Mouse (Mus musculus) lung, postnatal 25 days (tissue): ENCODE results near the gene Vps35l.

ENCODE experiments used
- DNase-seq: peaks from one replicate; pipeline ENCODE4 v3.0.0; 2022; ENCODE audit warnings: low spot score

Vps35l gene

DNA sequence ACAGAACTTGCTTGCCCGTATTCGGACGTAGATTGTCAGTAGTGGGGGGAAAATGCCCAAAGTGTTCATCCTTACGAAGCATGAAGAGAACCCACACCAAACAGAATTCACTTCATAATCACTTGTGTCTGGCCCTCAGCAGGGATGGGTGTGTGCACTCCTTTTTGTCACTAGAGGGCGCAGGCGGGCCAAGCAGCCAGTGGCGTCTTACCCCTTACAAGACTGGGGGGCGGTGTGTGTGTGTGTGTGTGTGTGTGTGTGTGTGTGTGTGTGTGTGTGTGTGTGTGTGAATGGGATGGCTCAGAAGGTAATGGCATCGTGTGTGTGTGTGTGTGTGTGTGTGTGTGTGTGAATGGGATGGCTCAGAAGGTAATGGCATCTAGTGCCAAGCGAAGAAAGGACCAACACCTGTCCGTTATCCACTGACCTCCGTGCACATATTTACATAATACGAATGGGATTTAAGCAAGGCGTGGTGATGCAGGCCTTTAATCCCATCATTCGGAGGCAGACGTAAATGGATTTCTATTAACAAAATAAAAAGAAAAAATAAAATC is at the start of gene Vps35l:
Vps35l (plus strand) TSS at position 252 of the 557 bp plus-strand sequence.
- peak; percentile 86 for DNase-seq

DNA sequence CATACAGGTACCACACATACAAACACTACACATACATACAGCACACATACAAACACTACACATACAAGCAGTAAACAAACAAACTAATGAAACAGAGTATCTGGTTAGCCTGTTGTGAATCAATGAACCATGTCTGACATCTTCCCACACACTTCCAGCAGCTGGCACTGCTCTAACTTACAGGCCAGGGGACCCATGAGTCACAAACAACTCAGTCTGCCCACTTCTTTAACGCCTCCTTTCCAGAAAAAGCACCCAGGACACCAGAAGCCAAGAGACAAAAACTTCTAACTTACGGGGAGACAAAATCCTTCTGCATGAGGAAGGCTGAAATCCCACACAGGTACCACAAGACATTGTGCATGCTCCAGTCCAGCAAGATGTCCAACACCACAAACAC is 48.7 kb upstream of the Vps35l start:
- no peak for DNase-seq

- peak; percentile 60 for DNase-seq
Measured at GRCm38 (mm10) chr7:118696146-118696545, 43.9 kb upstream of the Vps35l start.

DNA sequence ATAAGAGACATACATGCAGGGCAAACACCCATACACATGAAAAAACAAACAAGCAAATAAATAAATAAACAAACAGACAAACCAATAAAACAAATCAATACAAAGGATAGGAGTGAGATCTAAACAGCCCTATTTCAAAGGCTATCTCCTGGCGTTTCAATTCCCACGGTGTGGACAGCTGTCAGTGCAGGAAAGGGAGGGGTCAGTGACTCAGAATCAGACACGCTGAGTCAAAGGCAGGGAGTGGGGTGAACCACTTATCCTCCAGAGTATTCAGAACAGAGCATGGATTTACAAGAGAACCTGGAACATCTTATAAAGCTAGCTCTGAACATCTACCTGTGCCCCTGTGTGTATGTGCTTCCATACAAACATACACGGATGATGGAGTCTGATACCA is 42.9 kb upstream of the Vps35l start:
- DNase-seq: no peak

- DNase-seq: no peak
Measured at GRCm38 (mm10) chr7:118698882-118699281, 41.1 kb upstream of the Vps35l start.

GRCm38 (mm10) chr7:118703144-118703561 is 36.9 kb upstream of the Vps35l start:
- peak; percentile 88 for DNase-seq

DNA sequence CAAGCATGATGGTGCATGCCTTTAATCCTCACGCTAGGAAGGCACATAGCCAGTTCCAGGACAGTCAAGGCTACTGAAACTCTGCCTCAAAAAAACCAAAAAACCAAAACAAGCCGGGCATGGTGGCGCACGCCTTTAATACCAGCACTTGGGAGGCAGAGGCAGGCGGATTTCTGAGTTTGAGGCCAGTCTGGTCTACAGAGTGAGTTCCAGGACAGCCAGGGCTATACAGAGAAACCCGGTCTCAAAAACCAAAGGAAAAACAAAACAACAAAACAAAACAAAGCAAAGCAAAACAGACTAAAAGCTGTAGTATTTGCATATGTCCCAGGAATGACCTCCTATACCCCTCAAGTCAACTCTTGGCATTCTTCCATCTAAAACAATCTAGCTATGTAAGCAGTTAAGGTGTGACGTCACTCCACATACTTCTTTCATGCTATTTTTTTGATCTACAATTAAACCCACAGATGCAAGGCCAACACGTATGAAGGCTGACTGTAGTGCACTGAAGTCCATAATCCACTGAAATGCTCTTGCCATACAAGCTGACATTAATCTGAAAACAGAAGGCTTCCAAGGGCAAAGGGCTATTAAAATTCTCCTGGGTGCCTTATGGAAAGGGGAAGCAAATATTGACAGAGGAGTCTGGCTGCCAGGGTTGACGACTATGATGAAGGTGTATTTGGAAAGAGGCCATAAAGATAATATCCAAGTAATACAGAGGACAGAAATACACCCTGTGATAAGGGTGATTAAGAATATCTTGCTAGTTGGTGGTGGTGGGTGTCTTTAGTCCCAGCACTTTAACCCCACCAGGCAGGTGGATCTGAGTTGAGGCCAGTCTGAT is 35.8 kb upstream of the Vps35l start:
- no peak for DNase-seq

DNA sequence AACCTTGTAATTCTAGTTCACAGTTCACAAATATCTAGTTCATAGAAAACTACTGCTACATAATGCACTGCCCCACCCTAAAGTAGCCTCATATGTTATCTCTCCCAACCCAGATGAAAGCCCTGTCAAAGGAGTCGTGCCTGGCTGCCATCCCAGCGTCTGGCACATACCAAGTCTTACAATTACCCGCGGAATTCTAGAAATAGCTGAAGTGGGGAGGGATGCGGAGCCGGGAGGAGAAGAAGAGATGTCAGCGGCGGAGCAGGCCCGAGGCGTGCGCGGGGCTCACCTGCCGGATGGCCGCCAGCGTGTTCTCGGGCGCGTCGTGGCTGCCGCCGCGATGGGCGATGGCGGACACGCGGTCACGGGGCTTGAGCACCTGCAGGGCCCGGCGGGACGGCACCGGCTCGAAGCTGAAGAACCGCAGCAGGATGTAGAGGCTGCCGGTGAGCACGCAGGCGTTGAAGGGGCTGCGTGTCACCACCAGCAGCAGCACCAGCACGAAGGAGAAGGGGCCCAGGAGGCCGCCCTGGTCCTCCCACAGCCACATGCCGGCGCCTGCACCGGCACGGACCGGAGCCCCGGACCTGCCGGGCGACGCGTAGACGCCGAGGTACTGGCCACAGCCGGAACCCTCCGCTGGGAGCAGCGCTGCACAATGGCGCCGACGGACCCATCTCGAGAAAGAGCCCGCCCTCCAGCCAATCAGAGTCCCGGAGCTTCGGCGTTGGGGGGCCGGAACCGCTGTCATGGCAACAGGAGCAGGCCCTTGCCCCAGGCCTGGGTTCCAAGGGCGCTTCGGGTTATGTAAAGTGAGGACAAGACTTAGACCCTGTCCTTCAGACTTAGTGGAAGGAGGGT is 34.7 kb upstream of the Vps35l start, which contains the start of gene Gde1:
Gde1 (minus strand) TSS at position 678 of the 861 bp plus-strand sequence.
- peak; percentile 94 for DNase-seq

GRCm38 (mm10) chr7:118706051-118706450 is 34.0 kb upstream of the Vps35l start:
- DNase-seq: no peak

DNA sequence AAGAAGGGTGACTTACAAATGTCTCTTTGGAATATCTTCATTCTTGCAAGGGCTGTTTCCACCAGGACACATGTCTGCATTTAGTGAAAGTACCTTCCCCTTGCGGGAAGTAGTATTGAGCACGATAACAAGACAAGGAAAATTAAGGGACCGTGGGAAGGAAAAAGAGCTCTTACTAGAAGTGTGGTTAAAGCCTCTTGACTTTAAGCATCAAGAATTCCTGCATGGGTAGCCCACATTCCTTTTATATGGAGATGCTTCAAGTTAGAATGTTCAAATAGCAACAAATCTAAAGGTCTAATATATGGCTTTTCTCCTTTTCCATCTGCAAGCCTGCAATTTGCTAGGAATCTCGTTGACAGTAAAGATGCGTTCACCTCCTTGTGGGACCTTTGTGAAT is 33.5 kb upstream of the Vps35l start:
- no peak for DNase-seq

GRCm38 (mm10) chr7:118707216-118707615 is 32.8 kb upstream of the Vps35l start:
- no peak for DNase-seq

DNA sequence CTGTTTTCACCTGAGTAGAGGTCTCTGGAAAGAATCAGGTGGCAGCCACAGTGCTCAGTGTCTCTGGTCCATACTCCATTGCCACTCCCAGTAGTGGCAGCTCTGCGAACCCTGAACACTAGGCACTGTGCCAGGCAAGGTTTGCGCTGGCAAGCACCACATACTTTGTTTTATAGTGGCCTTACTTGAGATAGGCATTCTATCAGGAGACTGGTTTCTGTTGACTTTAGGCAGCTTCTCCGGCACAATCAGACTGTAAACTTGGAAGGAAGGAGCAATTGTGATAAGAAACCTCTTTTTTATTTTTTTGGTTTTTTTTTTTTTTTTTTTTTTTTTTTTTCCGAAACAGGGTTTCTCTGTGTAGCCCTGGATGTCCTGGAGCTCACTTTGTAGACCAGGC is 32.0 kb upstream of the Vps35l start:
- DNase-seq: no peak

GRCm38 (mm10) chr7:118710776-118711175 is 29.2 kb upstream of the Vps35l start:
- no peak for DNase-seq

- DNase-seq: peak; percentile 98
Measured at GRCm38 (mm10) chr7:118712228-118713173, 27.5 kb upstream of the Vps35l start, which contains the start of gene Ccp110. Gene Ccp110, plus strand, starts transcription at chr7:118712552.

DNA sequence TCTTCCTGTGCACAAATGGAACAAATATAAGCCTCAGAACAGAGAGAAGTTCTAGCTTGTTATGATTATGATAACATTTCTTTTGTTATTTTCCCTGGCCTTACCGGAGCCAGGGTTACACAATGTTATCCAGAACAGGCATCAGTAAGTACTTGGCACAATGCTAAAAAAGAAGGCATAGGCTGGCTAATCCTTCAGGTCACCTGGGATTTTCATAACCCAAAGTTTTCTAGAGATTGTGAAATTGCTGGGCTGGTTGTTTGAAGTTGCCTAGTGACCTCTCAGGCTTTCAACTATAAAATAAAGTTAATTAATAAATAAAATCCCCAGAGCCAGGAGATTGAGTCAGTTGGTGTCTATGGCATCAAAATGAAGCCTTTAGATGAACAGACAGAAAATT is 25.2 kb upstream of the Vps35l start:
- DNase-seq: peak; percentile 65

- DNase-seq: no peak
Measured at GRCm38 (mm10) chr7:118718066-118718465, 22.0 kb upstream of the Vps35l start.

GRCm38 (mm10) chr7:118723927-118724326 is 16.1 kb upstream of the Vps35l start:
- DNase-seq: peak; percentile 85

DNA sequence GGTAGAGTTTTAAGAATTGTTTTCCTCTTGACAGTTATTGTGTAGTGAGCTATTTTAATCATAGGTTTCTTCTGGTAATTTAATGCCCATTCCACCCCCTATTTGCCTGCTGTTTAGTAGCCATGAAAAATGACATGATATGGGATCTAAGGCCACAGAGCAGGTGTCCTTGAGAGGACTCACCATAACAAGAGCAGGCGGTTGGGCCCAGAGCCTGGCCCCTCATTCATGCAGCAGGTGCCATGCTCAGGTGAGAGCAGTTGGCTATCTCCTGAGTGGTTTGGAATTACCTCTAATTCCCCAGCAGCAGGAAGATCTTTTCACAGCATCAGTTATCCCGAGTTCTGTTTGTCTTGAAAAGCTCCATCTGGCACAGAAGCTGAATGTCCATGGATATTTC is 14.6 kb upstream of the Vps35l start:
- DNase-seq: no peak

- DNase-seq: no peak
Measured at GRCm38 (mm10) chr7:118728846-118729587, 11.0 kb upstream of the Vps35l start.

- DNase-seq: no peak
Measured at GRCm38 (mm10) chr7:118731781-118732180, 8.2 kb upstream of the Vps35l start.

DNA sequence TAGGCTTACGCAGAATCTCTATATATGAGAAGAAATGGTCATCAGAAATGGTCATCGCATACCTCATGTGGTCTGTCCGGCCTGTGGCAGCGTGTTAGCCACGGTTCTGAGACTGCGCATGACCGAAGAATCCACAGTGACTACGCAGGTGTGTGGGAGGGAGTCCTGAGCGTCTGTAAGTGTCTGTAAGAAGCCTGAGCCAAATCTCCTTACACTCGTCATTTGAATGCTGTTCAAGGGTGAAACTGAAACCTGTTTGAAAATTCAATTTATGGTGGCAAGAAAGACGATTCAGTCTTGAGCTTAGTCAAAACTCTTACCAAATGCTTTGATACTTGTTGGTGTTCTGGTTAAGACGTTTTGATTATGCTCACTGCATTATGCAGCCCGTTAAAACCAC is 6.8 kb upstream of the Vps35l start:
- no peak for DNase-seq
